Mouse (Mus musculus) telencephalon, adult 2 months (tissue): ENCODE data around the gene Gm3138.
"Not testable (repeated sequence)": the region's sequence is repeated elsewhere in the genome, so short reads cannot be mapped to it uniquely, and the experiment has no call there.

Source experiments
- DNase-seq: peaks from one replicate; pipeline ENCODE4 v3.0.0-alpha.2; 2011; ENCODE audit warnings: low read depth, low spot score

Gm3138 gene

GRCm38 (mm10) chr14:4249331-4249730, at the start of gene Gm3138:
Gene Gm3138, plus strand, starts transcription at chr14:4249631.
- not testable (repeated sequence) for DNase-seq

- DNase-seq: not testable (repeated sequence)
These were observed 20.0 kb downstream of the Gm3138 start for GRCm38 (mm10) chr14:4269238-4269950.

- not testable (repeated sequence) for DNase-seq
These were observed 30.4 kb downstream of the Gm3138 start for GRCm38 (mm10) chr14:4279828-4280227.
